Mouse (Mus musculus): ENCODE results near the gene Tmem50b. TPM values are rescaled to one million over a fixed set of nuclear protein-coding genes. Genes with fewer than 3 reads are reported as not detected.

The Tmem50b gene
- polyA plus RNA-seq, 1 experiment from 2014 or later: 60.8 TPM

- TF ChIP-seq EP300 (optimal IDR thresholded peaks at IDR 0.05) (no peak), CTCF (IDR thresholded peaks at IDR 0.05; ENCODE audit: low read depth) (no peak)
Observed at GRCm38 (mm10) chr16:91568960-91569359, 28.6 kb downstream of the Tmem50b start.

GRCm38 (mm10) chr16:91566002-91566401, 31.6 kb downstream of the Tmem50b start:
- ATAC-seq (ENCODE audit: low FRiP score, low TSS enrichment): no peak
- no peak overlapping the region for H3K27ac ChIP-seq (replicated peaks)

More at GRCm38 (mm10) chr16:91568960-91569359, 28.6 kb downstream of the Tmem50b start:
- Histone ChIP-seq H3K9me3 (ENCODE audit: control insufficient read depth, low read length) (no peaks in the 10 kb centered on the region), H3K27me3 (ENCODE audit: control insufficient read depth, insufficient read depth, low read length) (no peaks in the 10 kb centered on the region), H3K4me2 (replicated peaks; ENCODE audit: low read depth) (no peak overlapping the region), H3K27ac (replicated peaks) (no peak overlapping the region), H3K4me3 (ENCODE audit: low read depth, low read length) (no peak overlapping the region), H3K4me1 (replicated peaks; ENCODE audit: control insufficient read depth, insufficient read depth) (no peaks in the 10 kb centered on the region), H3K36me3 (ENCODE audit: control insufficient read depth, insufficient read depth, low read length) (0 out of 2 replicates have a peak, but pooled peaks cover 3% of the 10 kb centered on the region), H3K9ac (ENCODE audit: low read length) (no peak overlapping the region)
- ATAC-seq (ENCODE audit: low FRiP score, low TSS enrichment) (peak; percentile 23; the same call in 1 of the 2 replicates), DNase-seq (ENCODE audit: low spot score) (no peak)
- 85% methylated on average over 10 of the region's 10 CpGs for WGBS

DNA sequence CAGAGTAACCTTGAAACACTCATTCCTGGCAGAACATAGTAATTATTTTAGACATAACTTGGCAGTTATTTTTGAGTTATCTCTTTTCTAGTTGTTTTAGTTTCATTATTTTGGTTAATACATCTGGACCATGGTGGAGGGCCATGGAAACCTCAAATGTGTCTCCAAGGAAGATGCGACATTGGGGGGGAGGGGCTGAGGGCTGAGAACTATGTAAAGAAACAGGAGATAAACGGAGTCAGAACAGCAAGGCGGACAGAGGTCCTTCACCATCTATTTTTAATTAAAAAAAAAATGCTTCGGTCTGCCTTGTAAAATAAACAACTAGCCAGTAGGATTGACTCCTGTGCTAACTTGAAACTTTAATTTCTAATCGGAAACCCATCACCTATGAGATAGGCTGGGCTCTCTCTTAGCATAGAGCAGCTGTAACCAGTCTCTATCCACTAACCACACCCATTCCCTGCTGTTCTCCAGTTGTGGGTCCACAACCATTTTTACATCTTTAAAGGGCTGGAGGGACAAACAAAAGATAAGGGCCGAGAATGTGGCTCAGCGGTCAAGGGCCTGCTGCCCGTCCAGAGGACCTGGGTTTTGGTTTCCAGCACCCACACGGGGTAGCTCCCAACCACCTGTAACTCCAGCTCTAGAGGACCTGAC, 32.2 kb downstream of the Tmem50b start:
- Histone ChIP-seq H3K4me2 (replicated peaks; ENCODE audit: low read depth) (no peak overlapping the region), H3K27ac (replicated peaks) (no peak overlapping the region)
- no peak for ATAC-seq (ENCODE audit: low FRiP score, low TSS enrichment)

More at GRCm38 (mm10) chr16:91566002-91566401, 31.6 kb downstream of the Tmem50b start:
- no peak for TF ChIP-seq EP300 (optimal IDR thresholded peaks at IDR 0.05)
- no peak for TF ChIP-seq CTCF (IDR thresholded peaks at IDR 0.05; ENCODE audit: low read depth)
- Histone ChIP-seq H3K36me3 (ENCODE audit: control insufficient read depth, insufficient read depth, low read length) (peaks cover 14% of the 10 kb centered on the region), H3K9ac (ENCODE audit: low read length) (no peak overlapping the region), H3K9me3 (ENCODE audit: control insufficient read depth, low read length) (no peaks in the 10 kb centered on the region), H3K4me2 (replicated peaks; ENCODE audit: low read depth) (no peak overlapping the region), H3K4me1 (replicated peaks; ENCODE audit: control insufficient read depth, insufficient read depth) (no peaks in the 10 kb centered on the region), H3K27me3 (ENCODE audit: control insufficient read depth, insufficient read depth, low read length) (no peaks in the 10 kb centered on the region), H3K4me3 (ENCODE audit: low read depth, low read length) (no peak overlapping the region)
- DNase-seq (ENCODE audit: low spot score): no peak
- WGBS: 75% methylated on average over 7 of the region's 7 CpGs

DNA sequence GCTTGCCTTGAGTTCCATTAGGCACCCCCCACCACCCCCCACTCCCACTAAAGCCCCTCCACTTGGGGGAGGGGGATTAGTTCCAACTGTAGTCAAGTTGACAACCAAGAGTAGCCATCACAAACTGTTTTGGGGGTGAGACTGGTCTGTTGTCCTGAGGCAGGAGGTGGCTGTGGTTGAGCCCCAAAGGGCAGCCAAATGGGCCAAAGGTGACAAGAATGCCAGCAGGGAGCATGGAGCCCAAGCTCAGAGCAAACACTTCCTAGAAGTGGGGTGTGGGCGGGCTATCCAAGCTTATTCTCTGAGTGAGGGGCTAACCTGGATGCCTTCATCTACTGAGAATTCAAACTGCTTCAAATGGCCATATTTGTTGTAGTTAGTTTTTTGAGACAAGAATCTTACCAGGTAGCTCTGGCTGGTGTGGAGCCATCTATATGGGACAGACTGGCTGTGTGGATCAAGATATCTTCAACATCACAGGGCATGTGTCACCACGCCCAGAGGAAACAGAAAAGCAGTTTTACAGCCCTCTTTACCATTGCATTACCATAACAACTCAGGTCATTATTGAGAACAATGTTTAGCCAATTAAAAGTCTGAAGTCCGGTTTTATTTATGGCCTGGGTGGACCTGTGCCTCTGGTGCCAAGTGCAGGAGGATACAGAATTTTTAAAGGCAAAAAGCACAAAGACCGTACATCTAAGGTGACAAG, 32.9 kb downstream of the Tmem50b start:
- H3K4me3 ChIP-seq (ENCODE audit: low read depth, low read length): no peak overlapping the region
- no peak for DNase-seq (ENCODE audit: low spot score)
- no peak overlapping the region for H3K27ac ChIP-seq (replicated peaks)
- H3K27me3 ChIP-seq (ENCODE audit: control insufficient read depth, insufficient read depth, low read length): no peaks in the 10 kb centered on the region
- TF ChIP-seq EP300 (optimal IDR thresholded peaks at IDR 0.05) (no peak), CTCF (IDR thresholded peaks at IDR 0.05; ENCODE audit: low read depth) (no peak)
- peaks cover 14% of the 10 kb centered on the region for H3K36me3 ChIP-seq (ENCODE audit: control insufficient read depth, insufficient read depth, low read length)
- H3K9ac ChIP-seq (ENCODE audit: low read length): no peak overlapping the region
- no peak for ATAC-seq (ENCODE audit: low FRiP score, low TSS enrichment)
- no peaks in the 10 kb centered on the region for H3K4me1 ChIP-seq (replicated peaks; ENCODE audit: control insufficient read depth, insufficient read depth)
- no peak overlapping the region for H3K4me2 ChIP-seq (replicated peaks; ENCODE audit: low read depth)
- WGBS: 74% methylated on average over 4 of the region's 4 CpGs
- no peaks in the 10 kb centered on the region for H3K9me3 ChIP-seq (ENCODE audit: control insufficient read depth, low read length)

More for the DNA sequence above, 32.2 kb downstream of the Tmem50b start:
- no peaks in the 10 kb centered on the region for H3K9me3 ChIP-seq (ENCODE audit: control insufficient read depth, low read length)
- H3K4me1 ChIP-seq (replicated peaks; ENCODE audit: control insufficient read depth, insufficient read depth): no peaks in the 10 kb centered on the region
- WGBS: 53% methylated on average over 9 of the region's 9 CpGs
- H3K36me3 ChIP-seq (ENCODE audit: control insufficient read depth, insufficient read depth, low read length): peaks cover 14% of the 10 kb centered on the region
- TF ChIP-seq CTCF (IDR thresholded peaks at IDR 0.05; ENCODE audit: low read depth) (no peak), EP300 (optimal IDR thresholded peaks at IDR 0.05) (no peak)
- no peaks in the 10 kb centered on the region for H3K27me3 ChIP-seq (ENCODE audit: control insufficient read depth, insufficient read depth, low read length)
- no peak overlapping the region for H3K9ac ChIP-seq (ENCODE audit: low read length)
- no peak overlapping the region for H3K4me3 ChIP-seq (ENCODE audit: low read depth, low read length)
- DNase-seq (ENCODE audit: low spot score): no peak

DNA sequence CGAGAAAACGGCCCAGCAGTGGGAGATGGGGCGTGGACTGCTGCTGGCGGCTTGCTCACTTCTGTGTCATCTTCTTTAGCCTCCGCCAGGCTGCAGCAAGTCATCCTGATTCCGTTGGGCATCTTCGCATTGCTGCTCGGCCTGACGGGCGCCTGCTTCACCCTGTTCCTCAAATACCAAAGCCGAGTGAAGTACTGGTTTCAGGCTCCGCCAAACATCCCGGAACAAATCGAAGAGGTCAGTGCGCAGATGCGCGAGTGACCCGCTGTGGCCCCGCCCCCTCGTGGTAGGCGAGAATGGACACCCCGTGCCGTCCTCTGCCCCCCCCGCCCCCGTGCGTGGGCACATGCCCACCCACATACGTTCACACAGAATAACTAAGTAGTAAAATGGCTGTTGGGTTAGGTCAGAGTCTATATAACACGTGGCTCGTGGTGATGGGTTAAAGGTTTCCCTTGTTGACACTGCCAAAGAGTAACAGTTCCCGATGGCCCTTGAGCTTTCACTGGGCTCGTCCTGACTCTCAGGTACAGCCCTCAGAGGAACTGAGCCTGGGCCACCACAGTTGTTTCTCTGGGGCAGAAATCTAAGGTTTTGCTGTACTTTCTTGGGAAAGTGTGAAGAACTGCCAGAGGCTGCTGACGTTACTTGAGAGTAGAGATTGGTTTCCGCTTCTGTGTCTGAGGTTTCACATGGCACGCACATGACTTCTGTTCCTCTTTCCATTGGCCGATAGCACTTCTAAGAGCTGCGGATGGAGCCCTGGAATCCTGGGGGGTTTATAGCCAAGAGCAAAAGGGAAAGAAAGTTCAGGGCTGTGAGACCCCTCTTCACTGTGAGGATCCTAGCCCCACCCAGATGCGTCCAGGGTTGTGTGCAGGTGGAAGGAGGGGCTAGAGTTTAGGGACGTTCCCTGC, 35.8 kb downstream of the Tmem50b start:
- Histone ChIP-seq H3K9me3 (ENCODE audit: control insufficient read depth, low read length) (no peaks in the 10 kb centered on the region), H3K9ac (ENCODE audit: low read length) (no peak overlapping the region), H3K27ac (replicated peaks) (no peak overlapping the region), H3K4me3 (ENCODE audit: low read depth, low read length) (no peak overlapping the region), H3K27me3 (ENCODE audit: control insufficient read depth, insufficient read depth, low read length) (no peaks in the 10 kb centered on the region), H3K4me2 (replicated peaks; ENCODE audit: low read depth) (no peak overlapping the region), H3K4me1 (replicated peaks; ENCODE audit: control insufficient read depth, insufficient read depth) (no peaks in the 10 kb centered on the region), H3K36me3 (ENCODE audit: control insufficient read depth, insufficient read depth, low read length) (peaks cover 16% of the 10 kb centered on the region)
- no peak for DNase-seq (ENCODE audit: low spot score)
- WGBS: 76% methylated on average over 38 of the region's 38 CpGs
- ATAC-seq (ENCODE audit: low FRiP score, low TSS enrichment): no peak
- TF ChIP-seq CTCF (IDR thresholded peaks at IDR 0.05; ENCODE audit: low read depth) (no peak), EP300 (optimal IDR thresholded peaks at IDR 0.05) (no peak)

Measured in stomach, postnatal 0 days (tissue).